Mouse (Mus musculus) ES-Bruce4 (cell line): ENCODE measurements around the gene D430019H16Rik. TPM values are rescaled to one million over a fixed set of nuclear protein-coding genes. Genes with fewer than 3 reads are reported as not detected.
A peak's percentile ranks its signal among the peaks of the same experiment; 100 is the strongest.

Experiments used
- H3K27ac ChIP-seq: 2 replicates; pipeline ENCODE4 v1.5.1; 2012; ENCODE audit warnings: low read length, inconsistent platforms; ENCODE audit not compliant: insufficient read depth
- H3K27me3 ChIP-seq: 2 replicates; pipeline ENCODE4 v1.6.1; 2012; ENCODE audit warnings: mild to moderate bottlenecking, low read length, inconsistent platforms; ENCODE audit not compliant: control insufficient read depth, poor library complexity, insufficient read depth, severe bottlenecking
- H3K36me3 ChIP-seq: 2 replicates; pipeline ENCODE4 v1.6.1; 2012; ENCODE audit warnings: inconsistent platforms, mild to moderate bottlenecking, low read length, moderate library complexity; ENCODE audit not compliant: control insufficient read depth, poor library complexity, insufficient read depth, severe bottlenecking
- H3K4me1 ChIP-seq: one replicate; pipeline ENCODE4 v1.8.1; 2011; ENCODE audit warnings: low read length; ENCODE audit not compliant: control insufficient read depth, insufficient read depth
- H3K4me3 ChIP-seq: 2 replicates; pipeline ENCODE4 v1.5.1; 2011; ENCODE audit warnings: low read depth, mild to moderate bottlenecking, low read length
- H3K9ac ChIP-seq: 2 replicates; pipeline ENCODE4 v1.6.1; 2012; ENCODE audit warnings: low read depth, mild to moderate bottlenecking, inconsistent platforms; ENCODE audit not compliant: poor library complexity, severe bottlenecking
- H3K9me3 ChIP-seq: replicated peaks from 2 replicates; pipeline ENCODE4 v1.6.1; 2012; ENCODE audit warnings: mild to moderate bottlenecking, low read length, inconsistent platforms; ENCODE audit not compliant: control insufficient read depth, poor library complexity, insufficient read depth, severe bottlenecking
- CTCF ChIP-seq: IDR thresholded peaks from one replicate; pipeline ENCODE4 v1.8.1; 2011; ENCODE audit warnings: low read depth, low read length
- EP300 ChIP-seq: IDR thresholded peaks from 2 replicates; pipeline ENCODE4 v1.6.1; 2011; ENCODE audit warnings: low read depth, low read length; ENCODE audit not compliant: insufficient read depth
- POLR2A ChIP-seq: IDR thresholded peaks from one replicate; pipeline ENCODE4 v1.8.1; 2011; ENCODE audit warnings: low read length; ENCODE audit not compliant: insufficient read depth
- polyA plus RNA-seq: library from polyadenylated mRNA; stranded (reverse); fragments of >200 nt; gene quantifications from 2 replicates; pipeline ENCODE4 v1.2.4, GENCODE M21; 2011; ENCODE audit warnings: low read depth; ENCODE audit not compliant: missing spikeins, insufficient read depth, insufficient read length

The D430019H16Rik gene
- polyA plus RNA-seq, 1 experiment = 1.1 TPM

DNA sequence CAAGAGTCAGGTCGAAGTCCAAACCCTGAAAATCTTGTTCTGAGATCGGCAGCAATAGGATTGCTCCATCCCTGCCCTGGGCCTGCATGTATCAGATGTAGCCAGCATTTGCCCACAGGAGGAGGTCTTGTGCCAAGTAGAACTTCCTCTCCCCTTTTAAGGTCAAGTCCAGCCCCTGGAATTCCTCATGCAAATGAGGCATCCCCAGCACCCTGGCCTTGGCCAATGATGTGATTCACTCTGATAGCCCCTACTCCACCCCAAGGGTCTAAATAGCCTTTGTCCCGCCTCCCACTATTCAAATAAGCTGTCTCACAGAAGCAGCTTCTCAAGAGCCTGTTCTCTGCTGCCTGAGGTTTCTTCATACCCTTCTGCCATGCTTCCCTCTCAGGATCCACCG is 81.2 kb downstream of the D430019H16Rik start:
- H3K4me1 ChIP-seq = no peaks in the 10 kb centered on the region
- no peak overlapping the region for H3K9ac ChIP-seq
- no peak for TF ChIP-seq EP300
- no peak for TF ChIP-seq POLR2A
- 0 out of 2 replicates have a peak overlapping the region, but pooled peaks have one; percentile 5 for H3K4me3 ChIP-seq
- no peak overlapping the region for H3K27ac ChIP-seq
- no peaks in the 10 kb centered on the region for H3K36me3 ChIP-seq
- no peaks in the 10 kb centered on the region for H3K9me3 ChIP-seq
- H3K27me3 ChIP-seq = no peaks in the 10 kb centered on the region

DNA sequence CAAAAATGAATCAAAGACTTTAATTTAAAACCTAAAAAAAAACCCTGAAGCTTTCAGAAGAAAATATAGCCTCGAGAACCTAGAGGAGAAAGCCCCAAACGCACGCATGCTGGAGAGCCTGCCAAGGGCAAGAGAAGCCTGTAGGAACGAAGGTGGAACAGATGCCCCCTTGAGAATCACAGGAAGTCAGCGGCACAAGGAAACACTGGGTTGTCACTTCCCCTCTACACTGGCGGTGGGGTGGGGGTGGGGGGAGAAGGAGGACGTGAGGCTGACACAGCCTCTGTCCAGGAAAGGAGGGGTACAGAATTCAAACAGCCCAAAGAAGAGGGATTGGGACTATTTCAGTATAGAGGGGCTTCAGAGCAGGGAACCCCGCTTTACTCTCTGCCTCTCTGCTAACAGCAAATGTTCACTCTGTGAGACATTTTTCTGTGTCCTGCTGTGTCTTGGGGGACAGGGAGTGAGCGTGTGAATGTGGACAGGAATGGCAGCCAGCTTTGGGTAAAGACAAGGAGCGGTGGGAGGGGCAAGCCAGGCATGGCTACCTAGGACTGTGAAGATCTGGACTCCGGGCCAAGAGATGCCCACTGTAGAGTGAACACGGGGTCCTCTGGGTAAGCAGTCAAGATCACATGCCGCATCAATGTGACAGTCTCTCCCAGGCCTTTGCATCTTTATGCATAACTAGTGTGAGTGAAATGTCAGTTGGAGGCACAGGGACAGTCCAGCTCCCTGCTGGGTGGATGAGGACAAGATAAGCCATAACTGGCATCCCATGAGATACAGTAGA is 82.5 kb downstream of the D430019H16Rik start:
- TF ChIP-seq POLR2A (no peak), EP300 (no peak), CTCF (no peak)
- Histone ChIP-seq H3K27me3 (no peaks in the 10 kb centered on the region), H3K9me3 (no peaks in the 10 kb centered on the region), H3K9ac (no peak overlapping the region), H3K36me3 (no peaks in the 10 kb centered on the region), H3K4me3 (no peak overlapping the region), H3K27ac (no peak overlapping the region), H3K4me1 (no peaks in the 10 kb centered on the region)

DNA sequence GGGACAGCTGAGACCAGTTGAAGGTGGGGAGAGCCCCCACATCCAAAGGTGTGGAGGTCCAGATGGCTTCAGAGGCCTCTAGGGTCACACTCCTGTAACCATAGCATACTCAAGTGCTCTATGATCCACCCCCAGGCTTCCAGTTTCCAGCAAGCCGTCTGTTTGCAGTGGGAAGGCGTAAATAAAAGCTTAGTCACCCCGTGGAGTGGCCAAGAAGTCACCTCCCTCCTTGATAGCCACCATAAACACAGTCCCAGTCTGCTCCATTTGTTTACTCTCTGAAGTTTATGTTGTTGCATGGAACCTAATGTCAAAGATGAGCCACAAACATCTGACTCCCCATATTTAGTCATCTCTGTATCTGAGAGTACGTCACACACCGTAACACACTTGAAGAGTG is 83.5 kb downstream of the D430019H16Rik start:
- TF ChIP-seq CTCF = no peak
- no peak for TF ChIP-seq EP300
- TF ChIP-seq POLR2A = no peak
- H3K9ac ChIP-seq = no peak overlapping the region
- H3K27me3 ChIP-seq = no peaks in the 10 kb centered on the region
- no peaks in the 10 kb centered on the region for H3K9me3 ChIP-seq
- no peaks in the 10 kb centered on the region for H3K4me1 ChIP-seq
- H3K27ac ChIP-seq = no peak overlapping the region
- no peak overlapping the region for H3K4me3 ChIP-seq
- no peaks in the 10 kb centered on the region for H3K36me3 ChIP-seq

DNA sequence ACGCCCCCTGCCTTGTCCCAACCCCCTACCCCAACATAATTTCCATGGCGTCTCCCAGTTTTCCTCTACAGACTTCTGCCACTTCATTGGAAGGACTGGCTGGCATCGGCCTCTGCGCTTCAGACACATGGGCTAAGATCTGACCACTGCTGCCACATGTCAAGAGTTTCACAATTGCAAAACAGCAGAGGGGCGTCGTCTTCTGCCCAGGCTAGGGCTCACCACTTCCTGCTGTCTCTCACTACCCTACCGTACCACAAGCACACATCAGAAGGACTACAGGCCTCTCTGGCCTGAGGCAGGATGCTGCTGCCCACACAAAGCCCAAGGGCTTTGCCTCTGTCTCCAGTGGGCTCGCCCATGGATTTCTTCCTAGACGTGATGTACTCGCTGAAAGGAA is 86.0 kb downstream of the D430019H16Rik start:
- no peaks in the 10 kb centered on the region for H3K27me3 ChIP-seq
- H3K36me3 ChIP-seq = no peaks in the 10 kb centered on the region
- peaks cover 1% of the 10 kb centered on the region for H3K4me1 ChIP-seq
- no peak overlapping the region for H3K9ac ChIP-seq
- no peaks in the 10 kb centered on the region for H3K9me3 ChIP-seq
- no peak overlapping the region for H3K4me3 ChIP-seq
- H3K27ac ChIP-seq = no peak overlapping the region
- TF ChIP-seq POLR2A (no peak), CTCF (no peak), EP300 (no peak)

DNA sequence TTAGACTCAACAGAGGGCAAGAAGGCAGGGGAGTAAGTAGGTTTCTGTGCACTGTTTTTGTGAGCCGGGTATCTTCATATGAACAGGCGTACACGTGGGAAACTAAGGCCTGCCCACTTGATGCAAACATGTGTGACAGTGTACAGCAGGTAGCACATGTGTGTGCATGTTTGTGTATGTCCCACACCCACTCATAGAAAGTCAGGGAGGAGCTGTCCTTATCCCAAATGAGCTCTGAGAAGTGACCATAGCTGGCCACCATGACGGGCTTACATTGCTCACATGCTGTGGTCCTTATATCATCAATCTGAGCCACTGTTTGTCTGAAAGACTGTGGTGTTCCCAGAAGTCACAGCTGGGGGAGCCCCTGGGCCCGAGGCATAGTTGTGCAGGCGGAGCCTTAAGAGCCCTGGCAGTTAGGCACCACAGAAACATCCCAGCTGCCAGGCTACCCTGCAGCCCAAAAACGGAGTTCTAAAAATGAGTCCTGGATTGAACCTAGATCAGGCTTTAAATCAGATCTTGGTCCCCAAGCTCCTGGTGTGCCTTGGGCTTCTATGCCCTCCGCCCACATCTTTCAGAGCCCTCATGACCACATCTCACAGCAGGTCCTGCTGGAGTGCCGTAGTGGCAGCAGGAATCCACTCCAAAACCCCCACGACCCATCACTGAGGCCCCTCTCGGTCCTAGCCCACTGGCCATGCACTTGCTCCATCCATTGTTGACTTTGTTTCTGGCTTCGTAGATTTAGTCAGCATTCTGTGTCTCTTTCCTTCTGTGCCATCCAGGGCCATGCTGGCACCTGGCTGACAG is 88.1 kb downstream of the D430019H16Rik start:
- H3K27ac ChIP-seq = no peak overlapping the region
- TF ChIP-seq CTCF = no peak
- no peak for TF ChIP-seq EP300
- TF ChIP-seq POLR2A = no peak
- H3K4me1 ChIP-seq = peaks cover 8% of the 10 kb centered on the region
- no peak overlapping the region for H3K9ac ChIP-seq
- H3K27me3 ChIP-seq = no peaks in the 10 kb centered on the region
- H3K4me3 ChIP-seq = no peak overlapping the region
- H3K36me3 ChIP-seq = no peaks in the 10 kb centered on the region
- no peaks in the 10 kb centered on the region for H3K9me3 ChIP-seq

DNA sequence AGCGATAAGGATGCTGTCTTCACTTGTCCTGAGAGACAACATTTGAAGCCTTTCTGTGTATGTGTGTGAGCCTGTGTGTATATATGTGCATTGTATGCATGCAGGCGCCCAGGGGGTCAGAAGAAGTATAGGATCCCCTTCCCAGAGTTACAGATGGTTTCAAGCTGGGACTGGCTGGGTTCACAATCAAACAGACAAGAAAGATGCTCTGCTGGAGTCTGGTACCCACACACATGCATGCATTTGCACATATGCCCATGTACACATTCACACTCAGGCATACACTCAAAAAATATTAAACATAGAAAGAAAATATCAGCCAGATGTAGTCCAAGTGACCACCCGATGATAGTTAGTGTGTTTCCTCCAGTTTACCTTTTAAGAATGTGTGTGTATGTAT is 88.9 kb downstream of the D430019H16Rik start:
- H3K27ac ChIP-seq = no peak overlapping the region
- peaks cover 8% of the 10 kb centered on the region for H3K4me1 ChIP-seq
- no peak overlapping the region for H3K9ac ChIP-seq
- no peaks in the 10 kb centered on the region for H3K36me3 ChIP-seq
- H3K27me3 ChIP-seq = no peaks in the 10 kb centered on the region
- no peak overlapping the region for H3K4me3 ChIP-seq
- TF ChIP-seq EP300 (no peak), CTCF (no peak), POLR2A (no peak)
- no peaks in the 10 kb centered on the region for H3K9me3 ChIP-seq

Other genes with a start within 250 kb of the D430019H16Rik start
- 47.2 and 52.8 TPM in 2 replicates for gene Tcl1, start 231.1 kb upstream of the D430019H16Rik start, polyA plus RNA-seq
- gene Tunar, start 120.0 kb upstream of the D430019H16Rik start, polyA plus RNA-seq = 1.5 and 1.8 TPM in 2 replicates
- 1.2 and 1.4 TPM in 2 replicates for gene Bdkrb2, start 109.4 kb downstream of the D430019H16Rik start, polyA plus RNA-seq
- not detected in 2 replicates for gene Bdkrb1, start 149.2 kb downstream of the D430019H16Rik start, polyA plus RNA-seq
- 8.1 and 9.2 TPM in 2 replicates for gene Gskip, start 231.0 kb downstream of the D430019H16Rik start, polyA plus RNA-seq
- 27.4 and 29.9 TPM in 2 replicates for gene Atg2b, start 231.4 kb downstream of the D430019H16Rik start, polyA plus RNA-seq